Mouse (Mus musculus) liver, embryonic 14.5 days (tissue): Measurements from ENCODE around the gene Dlg2.

Experiments used
- CTCF ChIP-seq: IDR thresholded peaks from 2 replicates; pipeline ENCODE4 v1.5.1; 2016; ENCODE audit warnings: antibody characterized with exemption, low read depth, control low read depth
- EP300 ChIP-seq: IDR thresholded peaks from 2 replicates; pipeline ENCODE4 v1.6.1; 2016; ENCODE audit warnings: antibody characterized with exemption, low read depth

- TF ChIP-seq CTCF (no peak), EP300 (no peak)
Measured at GRCm38 (mm10) chr7:91432563-91432962, 956.1 kb downstream of the Dlg2 start.
